Mouse (Mus musculus): ENCODE measurements at regions not wholly inside any gene's neighbourhood (a gene's known extent, or its start where the extent isn't known, plus 50 kb on each side); places are given as distances from the start of the nearest gene placed in this dataset.

- no peak for ATAC-seq
- Histone ChIP-seq H3K4me1 (ENCODE audit: insufficient read depth) (peaks cover 6% of the 10 kb centered on the region), H3K9ac (replicated peaks) (no peak overlapping the region), H3K27ac (ENCODE audit: low read depth) (no peak overlapping the region), H3K4me3 (ENCODE audit: low read depth, low read length) (no peak overlapping the region), H3K9me3 (ENCODE audit: low read length) (no peaks in the 10 kb centered on the region), H3K4me2 (ENCODE audit: low read depth, low read length) (no peak overlapping the region), H3K36me3 (replicated peaks; ENCODE audit: insufficient read depth, low read length) (no peaks in the 10 kb centered on the region), H3K27me3 (ENCODE audit: insufficient read depth, low read length) (no peaks in the 10 kb centered on the region)
- WGBS (ENCODE audit: insufficient replicate concordance): 71% methylated on average over 9 of the region's 9 CpGs
- TF ChIP-seq EP300 (IDR thresholded peaks at IDR 0.05; ENCODE audit: low read depth): no peak
- no peak for TF ChIP-seq CTCF (IDR thresholded peaks at IDR 0.05; ENCODE audit: low read depth)
- DNase-seq: no peak
Measured at GRCm38 (mm10) chr17:9892141-9892540, 222.6 kb upstream of the Pabpc6 start.

- 74% methylated on average over 4 of the region's 4 CpGs for WGBS (ENCODE audit: insufficient replicate concordance)
Measured at GRCm38 (mm10) chr17:9888494-9888893, 219.0 kb upstream of the Pabpc6 start.

GRCm38 (mm10) chr17:9885110-9885509 is 215.6 kb upstream of the Pabpc6 start:
- no peak overlapping the region for H3K4me2 ChIP-seq (ENCODE audit: low read depth, low read length)
- H3K9me3 ChIP-seq (ENCODE audit: low read length): no peaks in the 10 kb centered on the region
- H3K36me3 ChIP-seq (replicated peaks; ENCODE audit: insufficient read depth, low read length): no peaks in the 10 kb centered on the region
- H3K27ac ChIP-seq (ENCODE audit: low read depth): no peak overlapping the region
- no peak overlapping the region for H3K9ac ChIP-seq (replicated peaks)
- H3K4me3 ChIP-seq (ENCODE audit: low read depth, low read length): no peak overlapping the region
- no peak for DNase-seq
- H3K27me3 ChIP-seq (ENCODE audit: insufficient read depth, low read length): no peaks in the 10 kb centered on the region
- WGBS (ENCODE audit: insufficient replicate concordance): 52% methylated on average over 7 of the region's 7 CpGs
- no peaks in the 10 kb centered on the region for H3K4me1 ChIP-seq (ENCODE audit: insufficient read depth)
- no peak for ATAC-seq
- no peak for TF ChIP-seq EP300 (IDR thresholded peaks at IDR 0.05; ENCODE audit: low read depth)
- TF ChIP-seq CTCF (IDR thresholded peaks at IDR 0.05; ENCODE audit: low read depth): no peak

More at GRCm38 (mm10) chr17:9888494-9888893, 219.0 kb upstream of the Pabpc6 start:
- Histone ChIP-seq H3K9me3 (ENCODE audit: low read length) (no peaks in the 10 kb centered on the region), H3K4me2 (ENCODE audit: low read depth, low read length) (no peak overlapping the region), H3K36me3 (replicated peaks; ENCODE audit: insufficient read depth, low read length) (no peaks in the 10 kb centered on the region), H3K4me1 (ENCODE audit: insufficient read depth) (no peaks in the 10 kb centered on the region), H3K27ac (ENCODE audit: low read depth) (no peak overlapping the region), H3K4me3 (ENCODE audit: low read depth, low read length) (no peak overlapping the region), H3K27me3 (ENCODE audit: insufficient read depth, low read length) (no peaks in the 10 kb centered on the region), H3K9ac (replicated peaks) (no peak overlapping the region)
- no peak for TF ChIP-seq CTCF (IDR thresholded peaks at IDR 0.05; ENCODE audit: low read depth)
- no peak for TF ChIP-seq EP300 (IDR thresholded peaks at IDR 0.05; ENCODE audit: low read depth)
- ATAC-seq (no peak), DNase-seq (no peak)

- TF ChIP-seq EP300 (IDR thresholded peaks at IDR 0.05; ENCODE audit: low read depth): no peak
- no peak for TF ChIP-seq CTCF (IDR thresholded peaks at IDR 0.05; ENCODE audit: low read depth)
- no peaks in the 10 kb centered on the region for H3K9me3 ChIP-seq (ENCODE audit: low read length)
- H3K4me3 ChIP-seq (ENCODE audit: low read depth, low read length): no peak overlapping the region
- no peaks in the 10 kb centered on the region for H3K36me3 ChIP-seq (replicated peaks; ENCODE audit: insufficient read depth, low read length)
- no peaks in the 10 kb centered on the region for H3K27me3 ChIP-seq (ENCODE audit: insufficient read depth, low read length)
- H3K27ac ChIP-seq (ENCODE audit: low read depth): no peak overlapping the region
- no peaks in the 10 kb centered on the region for H3K4me1 ChIP-seq (ENCODE audit: insufficient read depth)
- H3K9ac ChIP-seq (replicated peaks): no peak overlapping the region
- ATAC-seq (no peak), DNase-seq (no peak)
- 85% methylated on average over 9 of the region's 9 CpGs for WGBS (ENCODE audit: insufficient replicate concordance)
- no peak overlapping the region for H3K4me2 ChIP-seq (ENCODE audit: low read depth, low read length)
Measured at GRCm38 (mm10) chr17:9882639-9883226, 213.2 kb upstream of the Pabpc6 start.

GRCm38 (mm10) chr17:9879556-9880206 is 210.2 kb upstream of the Pabpc6 start:
- ATAC-seq (no peak), DNase-seq (no peak)
- Histone ChIP-seq H3K4me2 (ENCODE audit: low read depth, low read length) (no peak overlapping the region), H3K27ac (ENCODE audit: low read depth) (no peak overlapping the region), H3K4me1 (ENCODE audit: insufficient read depth) (no peaks in the 10 kb centered on the region), H3K9ac (replicated peaks) (no peak overlapping the region), H3K36me3 (replicated peaks; ENCODE audit: insufficient read depth, low read length) (no peaks in the 10 kb centered on the region), H3K9me3 (ENCODE audit: low read length) (no peaks in the 10 kb centered on the region), H3K4me3 (ENCODE audit: low read depth, low read length) (no peak overlapping the region), H3K27me3 (ENCODE audit: insufficient read depth, low read length) (no peaks in the 10 kb centered on the region)
- WGBS (ENCODE audit: insufficient replicate concordance): 81% methylated on average over 12 of the region's 12 CpGs
- TF ChIP-seq CTCF (IDR thresholded peaks at IDR 0.05; ENCODE audit: low read depth) (no peak), EP300 (IDR thresholded peaks at IDR 0.05; ENCODE audit: low read depth) (no peak)

GRCm38 (mm10) chr17:9873695-9874094 is 204.2 kb upstream of the Pabpc6 start:
- DNase-seq (no peak), ATAC-seq (no peak)
- no peak overlapping the region for H3K4me2 ChIP-seq (ENCODE audit: low read depth, low read length)
- H3K9ac ChIP-seq (replicated peaks): no peak overlapping the region
- H3K27ac ChIP-seq (ENCODE audit: low read depth): no peak overlapping the region
- no peaks in the 10 kb centered on the region for H3K9me3 ChIP-seq (ENCODE audit: low read length)
- H3K4me1 ChIP-seq (ENCODE audit: insufficient read depth): no peaks in the 10 kb centered on the region
- no peaks in the 10 kb centered on the region for H3K36me3 ChIP-seq (replicated peaks; ENCODE audit: insufficient read depth, low read length)
- TF ChIP-seq CTCF (IDR thresholded peaks at IDR 0.05; ENCODE audit: low read depth) (no peak), EP300 (IDR thresholded peaks at IDR 0.05; ENCODE audit: low read depth) (no peak)
- 81% methylated on average over 10 of the region's 10 CpGs for WGBS (ENCODE audit: insufficient replicate concordance)
- H3K4me3 ChIP-seq (ENCODE audit: low read depth, low read length): no peak overlapping the region
- no peaks in the 10 kb centered on the region for H3K27me3 ChIP-seq (ENCODE audit: insufficient read depth, low read length)
